Mouse (Mus musculus) hindbrain, embryonic 16.5 days (tissue): ENCODE results near the gene Slc44a4. TPM values are rescaled to one million over a fixed set of nuclear protein-coding genes. Genes with fewer than 3 reads are reported as not detected.

Experiments
- ATAC-seq: fragments of 200-750 bp; cut with Nextera tagmentation; 2 replicates; pipeline ENCODE4 v1.8.0; 2017; ENCODE audit warnings: moderate TSS enrichment, moderate library complexity
- H3K27ac ChIP-seq: fragments of 300-500 bp; sonication (generic); 2 replicates; pipeline ENCODE4 v1.5.1; 2014; ENCODE audit warnings: low read depth, mild to moderate bottlenecking, control low read depth, low read length, moderate library complexity
- H3K27me3 ChIP-seq: fragments of 300-500 bp; sonication (generic); replicated peaks from 2 replicates; pipeline ENCODE4 v1.6.1; 2014; ENCODE audit warnings: low read length; ENCODE audit not compliant: control insufficient read depth, insufficient read depth
- H3K36me3 ChIP-seq: fragments of 300-500 bp; sonication (generic); 2 replicates; pipeline ENCODE4 v1.6.1; 2014; ENCODE audit warnings: mild to moderate bottlenecking, low read length, moderate library complexity, mixed read lengths; ENCODE audit not compliant: control insufficient read depth, insufficient read depth
- H3K4me1 ChIP-seq: fragments of 300-500 bp; sonication (generic); 2 replicates; pipeline ENCODE4 v1.6.1; 2014; ENCODE audit warnings: low read depth, low read length; ENCODE audit not compliant: control insufficient read depth, insufficient read depth
- H3K4me2 ChIP-seq: fragments of 300-500 bp; sonication (generic); 2 replicates; pipeline ENCODE4 v1.6.1; 2014; ENCODE audit warnings: mild to moderate bottlenecking, low read length, control low read depth, moderate library complexity
- H3K4me3 ChIP-seq: fragments of 300-500 bp; sonication (generic); 2 replicates; pipeline ENCODE4 v1.5.1; 2014; ENCODE audit warnings: mild to moderate bottlenecking, low read length, control low read depth, moderate library complexity
- H3K9ac ChIP-seq: fragments of 300-500 bp; sonication (generic); 2 replicates; pipeline ENCODE4 v1.6.1; 2014; ENCODE audit warnings: low read depth, mild to moderate bottlenecking, control low read depth, low read length, moderate library complexity
- H3K9me3 ChIP-seq: fragments of 300-500 bp; sonication (generic); 2 replicates; pipeline ENCODE4 v1.6.1; 2014; ENCODE audit warnings: mild to moderate bottlenecking, low read length, moderate library complexity; ENCODE audit not compliant: control insufficient read depth
- WGBS: fragments of 180-500 bp; shearing (Covaris S2); extraction: QIAGEN DNeasy Blood & Tissue Kit; methylation state at CpG from one replicate; pipeline ENCODE4 v1.1.7; 2014; 5-methylcytosine and 5-hydroxymethylcytosine counted together
- polyA plus RNA-seq: library from polyadenylated mRNA; unstranded; fragments of >200 nt; fragmentation: Nextera tagmentation; extraction: Ambion mirVana; gene quantifications from 2 replicates; pipeline ENCODE4 v1.2.1, GENCODE M21; 2015

Slc44a4 gene
- polyA plus RNA-seq, 1 experiment from 2014 or later = 0.21 TPM

- H3K9ac ChIP-seq = no peak overlapping the region
- WGBS = 93% methylated on average over 20 of the region's 20 CpGs
These were observed 62.7 kb downstream of the Slc44a4 start for GRCm38 (mm10) chr17:34977000-34977399.

GRCm38 (mm10) chr17:34978239-34978638 lies 64.0 kb downstream of the Slc44a4 start:
- no peak for ATAC-seq
- H3K4me2 ChIP-seq = no peak overlapping the region
- H3K4me3 ChIP-seq = no peak overlapping the region
- no peaks in the 10 kb centered on the region for H3K9me3 ChIP-seq
- 90% methylated on average over 27 of the region's 27 CpGs for WGBS
- H3K9ac ChIP-seq = no peak overlapping the region
- peaks cover 17% of the 10 kb centered on the region for H3K4me1 ChIP-seq
- H3K27me3 ChIP-seq = no peaks in the 10 kb centered on the region
- no peaks in the 10 kb centered on the region for H3K36me3 ChIP-seq
- no peak overlapping the region for H3K27ac ChIP-seq

More at GRCm38 (mm10) chr17:34977000-34977399, 62.7 kb downstream of the Slc44a4 start:
- H3K27ac ChIP-seq = no peak overlapping the region
- ATAC-seq = no peak
- no peaks in the 10 kb centered on the region for H3K9me3 ChIP-seq
- no peak overlapping the region for H3K4me3 ChIP-seq
- H3K4me2 ChIP-seq = no peak overlapping the region
- peaks cover 14% of the 10 kb centered on the region for H3K4me1 ChIP-seq
- no peaks in the 10 kb centered on the region for H3K36me3 ChIP-seq
- no peaks in the 10 kb centered on the region for H3K27me3 ChIP-seq

- H3K27me3 ChIP-seq = no peaks in the 10 kb centered on the region
- no peaks in the 10 kb centered on the region for H3K36me3 ChIP-seq
- ATAC-seq = no peak
- H3K4me3 ChIP-seq = no peak overlapping the region
- peaks cover 17% of the 10 kb centered on the region for H3K4me1 ChIP-seq
- 88% methylated on average over 4 of the region's 4 CpGs for WGBS
- H3K9me3 ChIP-seq = no peaks in the 10 kb centered on the region
- H3K27ac ChIP-seq = no peak overlapping the region
- H3K9ac ChIP-seq = no peak overlapping the region
- H3K4me2 ChIP-seq = no peak overlapping the region
These were observed 65.4 kb downstream of the Slc44a4 start for GRCm38 (mm10) chr17:34979631-34980030.

Other genes starting within 250 kb of the Slc44a4 start
- 0.30 and 0.34 TPM in 2 replicates for gene Tnxb, start 243.9 kb upstream of the Slc44a4 start, polyA plus RNA-seq
- gene C4b, start 170.6 kb upstream of the Slc44a4 start, polyA plus RNA-seq = 0.19 and 0.25 TPM in 2 replicates
- gene Cyp21a1, start 109.9 kb upstream of the Slc44a4 start, polyA plus RNA-seq = not detected in 2 replicates
- 41.2 and 43.1 TPM in 2 replicates for gene Stk19, start 77.5 kb upstream of the Slc44a4 start, polyA plus RNA-seq
- 68.4 and 68.9 TPM in 2 replicates for gene Dxo, start 77.4 kb upstream of the Slc44a4 start, polyA plus RNA-seq
- gene Skiv2l, start 64.3 kb upstream of the Slc44a4 start, polyA plus RNA-seq = 57.1 and 62.6 TPM in 2 replicates
- gene Nelfe, start 64.1 kb upstream of the Slc44a4 start, polyA plus RNA-seq = 78.9 and 83.3 TPM in 2 replicates
- gene Cfb, start 51.9 kb upstream of the Slc44a4 start, polyA plus RNA-seq = 1.6 and 2.1 TPM in 2 replicates
- 9.2 and 9.6 TPM in 2 replicates for gene Zbtb12, start 35.0 kb upstream of the Slc44a4 start, polyA plus RNA-seq
- not detected in 2 replicates for gene Gm20547, start 32.4 kb upstream of the Slc44a4 start, polyA plus RNA-seq
- 1.8 and 2.8 TPM in 2 replicates for gene C2, start 16.2 kb upstream of the Slc44a4 start, polyA plus RNA-seq
- 81.9 and 95.3 TPM in 2 replicates for gene Ehmt2, start 16.0 kb upstream of the Slc44a4 start, polyA plus RNA-seq
- 41.7 and 42.1 TPM in 2 replicates for gene Neu1, start 16.8 kb downstream of the Slc44a4 start, polyA plus RNA-seq
- gene Hspa1b, start 44.8 kb downstream of the Slc44a4 start, polyA plus RNA-seq = 0.45 and 0.74 TPM in 2 replicates
- gene Gm20481, start 55.4 kb downstream of the Slc44a4 start, polyA plus RNA-seq = not detected in 2 replicates
- gene Hspa1a, start 57.7 kb downstream of the Slc44a4 start, polyA plus RNA-seq = 15.3 and 18.1 TPM in 2 replicates
- 1.4 and 1.6 TPM in 2 replicates for gene Hspa1l, start 58.2 kb downstream of the Slc44a4 start, polyA plus RNA-seq
- gene Lsm2, start 67.4 kb downstream of the Slc44a4 start, polyA plus RNA-seq = 106 and 113 TPM in 2 replicates
- gene Vars, start 86.5 kb downstream of the Slc44a4 start, polyA plus RNA-seq = 50.7 and 61.7 TPM in 2 replicates
- gene Vwa7, start 102.1 kb downstream of the Slc44a4 start, polyA plus RNA-seq = 0.08 and 0.19 TPM in 2 replicates
- gene Sapcd1, start 113.5 kb downstream of the Slc44a4 start, polyA plus RNA-seq = 1.7 TPM in 2 replicates
- gene Msh5, start 132.3 kb downstream of the Slc44a4 start, polyA plus RNA-seq = 1.8 and 2.5 TPM in 2 replicates
- gene Clic1, start 135.5 kb downstream of the Slc44a4 start, polyA plus RNA-seq = 85.2 and 88.5 TPM in 2 replicates
- 338 and 363 TPM in 2 replicates for gene Ddah2, start 144.6 kb downstream of the Slc44a4 start, polyA plus RNA-seq
- gene Ly6g6c, start 150.9 kb downstream of the Slc44a4 start, polyA plus RNA-seq = not detected in 2 replicates
- 0.13 and 0.21 TPM in 2 replicates for gene Mpig6b, start 151.7 kb downstream of the Slc44a4 start, polyA plus RNA-seq
- 0.16 and 0.34 TPM in 2 replicates for gene Ly6g6e, start 162.4 kb downstream of the Slc44a4 start, polyA plus RNA-seq
- gene Ly6g6d, start 163.6 kb downstream of the Slc44a4 start, polyA plus RNA-seq = 0.68 and 1.0 TPM in 2 replicates
- gene Ly6g6f, start 171.1 kb downstream of the Slc44a4 start, polyA plus RNA-seq = 0.22 TPM in 1 of 2 replicates, not detected in the other
- 113 and 115 TPM in 2 replicates for gene Abhd16a, start 174.8 kb downstream of the Slc44a4 start, polyA plus RNA-seq
- gene Ly6g5c, start 193.8 kb downstream of the Slc44a4 start, polyA plus RNA-seq = not detected in 2 replicates
- 0.93 and 1.5 TPM in 2 replicates for gene Ly6g5b, start 201.0 kb downstream of the Slc44a4 start, polyA plus RNA-seq
- 20.7 and 23.7 TPM in 2 replicates for gene Gpank1, start 207.0 kb downstream of the Slc44a4 start, polyA plus RNA-seq
- 319 and 346 TPM in 2 replicates for gene Csnk2b, start 207.6 kb downstream of the Slc44a4 start, polyA plus RNA-seq
- 8.9 TPM in 2 replicates for gene D17H6S53E, start 211.9 kb downstream of the Slc44a4 start, polyA plus RNA-seq
- not detected in 2 replicates for gene Apom, start 217.6 kb downstream of the Slc44a4 start, polyA plus RNA-seq
- gene Bag6, start 220.7 kb downstream of the Slc44a4 start, polyA plus RNA-seq = 50.9 and 65.2 TPM in 2 replicates